Mouse (Mus musculus) gastrocnemius, adult 2 months (tissue): ENCODE results near the gene Fam20a. TPM values are rescaled to one million over a fixed set of nuclear protein-coding genes. Genes with fewer than 3 reads are reported as not detected.

ENCODE experiments used
- DNase-seq: peaks from one replicate; pipeline ENCODE4 v3.0.0; 2022
- H3K27ac ChIP-seq: fragments of 200-600 bp; 2 replicates; pipeline ENCODE4 v1.8.1; 2022; ENCODE audit warnings: mild to moderate bottlenecking
- H3K4me3 ChIP-seq: fragments of 200-600 bp; 2 replicates; pipeline ENCODE4 v1.8.1; 2022; ENCODE audit warnings: mild to moderate bottlenecking, moderate library complexity
- CTCF ChIP-seq: fragments of 200-600 bp; IDR thresholded peaks from 2 replicates; pipeline ENCODE4 v1.8.1; 2022; ENCODE audit warnings: antibody characterized with exemption, mild to moderate bottlenecking, moderate library complexity
- intact Hi-C: fragments of 180-260 bp; cut with DNase I; formaldehyde crosslinking; loops from one replicate; pipeline ENCODE4 v1.15.1; 2025
- total RNA-seq, 2 experiments: library from RNA; stranded (reverse); gene quantifications; 2 replicates each; pipeline ENCODE4 v1.2.3; 2021

Fam20a gene
- total RNA-seq, 2 experiments from 2014 or later = 1.2 to 2.7 TPM

GRCm38 (mm10) chr11:109654581-109654980, 67.5 kb downstream of the Fam20a start:
- intact Hi-C loops = no loop called here

GRCm38 (mm10) chr11:109653201-109653600, 68.9 kb downstream of the Fam20a start:
- no peak for DNase-seq
- H3K4me3 ChIP-seq = peak overlapping the region; percentile 97
- no peak for TF ChIP-seq CTCF
- intact Hi-C loops = no loop called here
- peak overlapping the region; percentile 97; the same call in 1 of the 2 replicates for H3K27ac ChIP-seq

More at GRCm38 (mm10) chr11:109654581-109654980, 67.5 kb downstream of the Fam20a start:
- no peak overlapping the region for H3K27ac ChIP-seq
- peak overlapping the region; percentile 7; the same call in 1 of the 2 replicates for H3K4me3 ChIP-seq
- no peak for DNase-seq
- no peak for TF ChIP-seq CTCF

GRCm38 (mm10) chr11:109652505-109652904, 69.6 kb downstream of the Fam20a start:
- intact Hi-C loops = no loop called here
- Histone ChIP-seq H3K27ac (peak overlapping the region; percentile 97), H3K4me3 (peak overlapping the region; percentile 97)
- DNase-seq = no peak
- no peak for TF ChIP-seq CTCF

GRCm38 (mm10) chr11:109651566-109652024, 70.5 kb downstream of the Fam20a start:
- peak; percentile 31 for DNase-seq

GRCm38 (mm10) chr11:109650788-109651565, 71.1 kb downstream of the Fam20a start:
- TF ChIP-seq CTCF = no peak
- intact Hi-C loops = no loop called here
- DNase-seq = peak; percentile 96
- Histone ChIP-seq H3K4me3 (peak overlapping the region; percentile 97), H3K27ac (peak overlapping the region; percentile 97)

More at GRCm38 (mm10) chr11:109651566-109652024, 70.5 kb downstream of the Fam20a start:
- peak overlapping the region; percentile 97 for H3K4me3 ChIP-seq
- intact Hi-C loops = no loop called here
- no peak for TF ChIP-seq CTCF
- peak overlapping the region; percentile 97 for H3K27ac ChIP-seq

GRCm38 (mm10) chr11:109649975-109650701, 71.9 kb downstream of the Fam20a start:
- intact Hi-C loops = no loop called here
- no peak for TF ChIP-seq CTCF

GRCm38 (mm10) chr11:109649206-109649605, 72.9 kb downstream of the Fam20a start, which contains the start of gene Prkar1a:
Gene Prkar1a (plus strand): TSS chr11:109649405.
- Histone ChIP-seq H3K4me3 (peak within 1 kb of the TSS; percentile 97), H3K27ac (peak within 1 kb of the TSS; percentile 97)
- TF ChIP-seq CTCF = no peak
- no peak for DNase-seq
- intact Hi-C loops = no loop called here

More at GRCm38 (mm10) chr11:109649975-109650701, 71.9 kb downstream of the Fam20a start:
- Histone ChIP-seq H3K27ac (peak overlapping the region; percentile 97), H3K4me3 (peak overlapping the region; percentile 97)
- peak; percentile 82 for DNase-seq

- peak; percentile 44 for DNase-seq
- H3K27ac ChIP-seq = peak overlapping the region; percentile 54
- no peak overlapping the region for H3K4me3 ChIP-seq
- intact Hi-C loops = no loop called here
- no peak for TF ChIP-seq CTCF
These were observed 73.6 kb downstream of the Fam20a start for GRCm38 (mm10) chr11:109648510-109648909.

GRCm38 (mm10) chr11:109641498-109642222, 80.4 kb downstream of the Fam20a start:
- no peak overlapping the region for H3K4me3 ChIP-seq
- no peak for DNase-seq
- H3K27ac ChIP-seq = peak overlapping the region; percentile 24; the same call in 1 of the 2 replicates
- intact Hi-C loops = no loop called here
- TF ChIP-seq CTCF = no peak

- DNase-seq = no peak
- TF ChIP-seq CTCF = no peak
- Histone ChIP-seq H3K4me3 (no peak overlapping the region), H3K27ac (no peak overlapping the region)
- intact Hi-C loops = no loop called here
These were observed 86.1 kb downstream of the Fam20a start for GRCm38 (mm10) chr11:109635871-109636395.

- no peak overlapping the region for H3K27ac ChIP-seq
- no peak for TF ChIP-seq CTCF
- H3K4me3 ChIP-seq = no peak overlapping the region
- DNase-seq = no peak
- intact Hi-C loops = no loop called here
These were observed 87.2 kb downstream of the Fam20a start for GRCm38 (mm10) chr11:109634928-109635327.

GRCm38 (mm10) chr11:109629021-109629521, 93.0 kb downstream of the Fam20a start:
- no peak for TF ChIP-seq CTCF
- H3K4me3 ChIP-seq = no peak overlapping the region
- intact Hi-C loops = no loop called here
- DNase-seq = peak; percentile 71
- peak overlapping the region; percentile 76 for H3K27ac ChIP-seq
